Mouse (Mus musculus): ENCODE measurements at regions not wholly inside any gene's neighbourhood (a gene's known extent, or its start where the extent isn't known, plus 50 kb on each side); places are given as distances from the start of the nearest gene placed in this dataset.

- no peak for TF ChIP-seq CTCF (IDR thresholded peaks at IDR 0.05)
- H3K4me3 ChIP-seq, result no peak overlapping the region
- no peak overlapping the region for H3K27ac ChIP-seq
- no peak for DNase-seq
- intact Hi-C loops (cut with DNase I), result no loop called here
These were observed 321.1 kb upstream of the Trib2 start for GRCm38 (mm10) chr12:16137801-16138200.

- TF ChIP-seq CTCF (IDR thresholded peaks at IDR 0.05), result no peak
- intact Hi-C loops (cut with DNase I), result no loop called here
- no peak for DNase-seq
- H3K4me3 ChIP-seq, result no peak overlapping the region
- no peak overlapping the region for H3K27ac ChIP-seq
These were observed 319.5 kb upstream of the Trib2 start for GRCm38 (mm10) chr12:16136214-16136671.

GRCm38 (mm10) chr12:16135602-16136213 lies 319.0 kb upstream of the Trib2 start:
- no peak for DNase-seq

GRCm38 (mm10) chr12:16134446-16134845 lies 317.7 kb upstream of the Trib2 start:
- no peak for TF ChIP-seq CTCF (IDR thresholded peaks at IDR 0.05)
- no peak for DNase-seq
- Histone ChIP-seq H3K27ac (no peak overlapping the region), H3K4me3 (no peak overlapping the region)
- intact Hi-C loops (cut with DNase I), result no loop called here

More at GRCm38 (mm10) chr12:16135602-16136213, 319.0 kb upstream of the Trib2 start:
- intact Hi-C loops (cut with DNase I), result no loop called here
- H3K27ac ChIP-seq, result no peak overlapping the region
- no peak for TF ChIP-seq CTCF (IDR thresholded peaks at IDR 0.05)
- no peak overlapping the region for H3K4me3 ChIP-seq

- DNase-seq, result no peak
- H3K4me3 ChIP-seq, result no peak overlapping the region
- intact Hi-C loops (cut with DNase I), result no loop called here
- no peak for TF ChIP-seq CTCF (IDR thresholded peaks at IDR 0.05)
- H3K27ac ChIP-seq, result no peak overlapping the region
These were observed 316.5 kb upstream of the Trib2 start for GRCm38 (mm10) chr12:16133253-16133652.

- H3K4me3 ChIP-seq, result no peak overlapping the region
- TF ChIP-seq CTCF (IDR thresholded peaks at IDR 0.05), result no peak
- intact Hi-C loops (cut with DNase I), result no loop called here
- DNase-seq, result no peak
- H3K27ac ChIP-seq, result no peak overlapping the region
These were observed 315.0 kb upstream of the Trib2 start for GRCm38 (mm10) chr12:16131740-16132077.

GRCm38 (mm10) chr12:16131028-16131739 lies 314.5 kb upstream of the Trib2 start:
- no peak for DNase-seq
- Histone ChIP-seq H3K4me3 (no peak overlapping the region), H3K27ac (no peak overlapping the region)
- intact Hi-C loops (cut with DNase I), result no loop called here
- no peak for TF ChIP-seq CTCF (IDR thresholded peaks at IDR 0.05)

GRCm38 (mm10) chr12:16130605-16131004 lies 313.9 kb upstream of the Trib2 start:
- TF ChIP-seq CTCF (IDR thresholded peaks at IDR 0.05), result no peak
- no peak for DNase-seq
- no peak overlapping the region for H3K27ac ChIP-seq
- H3K4me3 ChIP-seq, result no peak overlapping the region
- intact Hi-C loops (cut with DNase I), result no loop called here

GRCm38 (mm10) chr12:16129923-16130322 lies 313.2 kb upstream of the Trib2 start:
- intact Hi-C loops (cut with DNase I), result no loop called here
- no peak for TF ChIP-seq CTCF (IDR thresholded peaks at IDR 0.05)
- DNase-seq, result no peak
- no peak overlapping the region for H3K27ac ChIP-seq
- no peak overlapping the region for H3K4me3 ChIP-seq

- intact Hi-C loops (cut with DNase I), result no loop called here
- no peak for TF ChIP-seq CTCF (IDR thresholded peaks at IDR 0.05)
- no peak for DNase-seq
- no peak overlapping the region for H3K4me3 ChIP-seq
- no peak overlapping the region for H3K27ac ChIP-seq
These were observed 312.5 kb upstream of the Trib2 start for GRCm38 (mm10) chr12:16129243-16129642.

- intact Hi-C loops (cut with DNase I), result no loop called here
- no peak overlapping the region for H3K27ac ChIP-seq
- TF ChIP-seq CTCF (IDR thresholded peaks at IDR 0.05), result no peak
These were observed 308.2 kb upstream of the Trib2 start for GRCm38 (mm10) chr12:16124906-16125305.

GRCm38 (mm10) chr12:16122353-16123127 lies 305.8 kb upstream of the Trib2 start:
- intact Hi-C loops (cut with DNase I), result no loop called here
- H3K27ac ChIP-seq, result no peak overlapping the region
- no peak for TF ChIP-seq CTCF (IDR thresholded peaks at IDR 0.05)
- DNase-seq, result no peak
- no peak overlapping the region for H3K4me3 ChIP-seq

More at GRCm38 (mm10) chr12:16124906-16125305, 308.2 kb upstream of the Trib2 start:
- no peak for DNase-seq
- no peak overlapping the region for H3K4me3 ChIP-seq

GRCm38 (mm10) chr12:16121787-16122186 lies 305.1 kb upstream of the Trib2 start:
- intact Hi-C loops (cut with DNase I), result no loop called here
- Histone ChIP-seq H3K4me3 (no peak overlapping the region), H3K27ac (no peak overlapping the region)
- DNase-seq, result no peak
- TF ChIP-seq CTCF (IDR thresholded peaks at IDR 0.05), result no peak

All from gastrocnemius, adult 2 months (tissue).